Mouse (Mus musculus) kidney, embryonic 14.5 days (tissue): ENCODE data around the gene Ntng1. TPM values are rescaled to one million over a fixed set of nuclear protein-coding genes. Genes with fewer than 3 reads are reported as not detected.

Source experiments
- ATAC-seq: fragments of 200-750 bp; cut with Nextera tagmentation; 2 replicates; pipeline ENCODE4 v1.8.0; 2017; ENCODE audit warnings: moderate number of reproducible peaks, mild to moderate bottlenecking, moderate TSS enrichment, moderate library complexity; ENCODE audit not compliant: low FRiP score, low TSS enrichment
- H3K27ac ChIP-seq: fragments of 300-500 bp; sonication (generic); 2 replicates; pipeline ENCODE4 v1.5.1; 2014; ENCODE audit warnings: low read depth, mild to moderate bottlenecking, low read length, moderate library complexity, mixed read lengths
- H3K27me3 ChIP-seq: fragments of 300-500 bp; sonication (generic); 2 replicates; pipeline ENCODE4 v1.6.1; 2014; ENCODE audit warnings: mild to moderate bottlenecking, low read length; ENCODE audit not compliant: control insufficient read depth, insufficient read depth
- H3K36me3 ChIP-seq: fragments of 300-500 bp; sonication (generic); 2 replicates; pipeline ENCODE4 v1.6.1; 2014; ENCODE audit warnings: low read length, mixed read lengths; ENCODE audit not compliant: control insufficient read depth, insufficient read depth
- H3K4me1 ChIP-seq: fragments of 300-500 bp; sonication (generic); 2 replicates; pipeline ENCODE4 v1.6.1; 2014; ENCODE audit warnings: low read length, mixed read lengths; ENCODE audit not compliant: control insufficient read depth, insufficient read depth
- H3K4me2 ChIP-seq: fragments of 300-500 bp; sonication (generic); replicated peaks from 2 replicates; pipeline ENCODE4 v1.6.1; 2014; ENCODE audit warnings: low read depth, mild to moderate bottlenecking, low read length
- H3K4me3 ChIP-seq: fragments of 300-500 bp; sonication (generic); 2 replicates; pipeline ENCODE4 v1.5.1; 2014; ENCODE audit warnings: mild to moderate bottlenecking, low read length
- H3K9ac ChIP-seq: fragments of 300-500 bp; sonication (generic); 2 replicates; pipeline ENCODE4 v1.6.1; 2014; ENCODE audit warnings: low read depth, mild to moderate bottlenecking, low read length, moderate library complexity
- H3K9me3 ChIP-seq: fragments of 300-500 bp; sonication (generic); 2 replicates; pipeline ENCODE4 v1.6.1; 2016; ENCODE audit warnings: low read length; ENCODE audit not compliant: control insufficient read depth
- WGBS: fragments of 180-500 bp; shearing (Covaris S2); extraction: QIAGEN DNeasy Blood & Tissue Kit; methylation state at CpG from one replicate; pipeline ENCODE4 v1.1.7; 2014; 5-methylcytosine and 5-hydroxymethylcytosine counted together
- polyA plus RNA-seq: library from polyadenylated mRNA; unstranded; fragments of >200 nt; fragmentation: Nextera tagmentation; extraction: Ambion mirVana; gene quantifications from 2 replicates; pipeline ENCODE4 v1.2.1, GENCODE M21; 2014

Gene Ntng1
- polyA plus RNA-seq, 1 experiment from 2014 or later: 3.0 TPM

GRCm38 (mm10) chr3:110133150-110133549 lies 10.7 kb downstream of the Ntng1 start:
- Histone ChIP-seq H3K4me3 (no peak overlapping the region), H3K9me3 (no peaks in the 10 kb centered on the region), H3K27me3 (no peaks in the 10 kb centered on the region), H3K36me3 (no peaks in the 10 kb centered on the region), H3K27ac (no peak overlapping the region), H3K9ac (no peak overlapping the region), H3K4me2 (no peak overlapping the region), H3K4me1 (no peaks in the 10 kb centered on the region)
- no peak for ATAC-seq
- WGBS: 76% methylated on average over 9 of the region's 9 CpGs

GRCm38 (mm10) chr3:110132289-110132688 lies 11.5 kb downstream of the Ntng1 start:
- ATAC-seq: no peak
- Histone ChIP-seq H3K9ac (no peak overlapping the region), H3K4me2 (no peak overlapping the region), H3K4me3 (no peak overlapping the region), H3K9me3 (no peaks in the 10 kb centered on the region), H3K27me3 (no peaks in the 10 kb centered on the region), H3K36me3 (no peaks in the 10 kb centered on the region), H3K4me1 (no peaks in the 10 kb centered on the region), H3K27ac (no peak overlapping the region)
- WGBS: 86% methylated on average over 8 of the region's 8 CpGs

- Histone ChIP-seq H3K9me3 (no peaks in the 10 kb centered on the region), H3K9ac (no peak overlapping the region), H3K4me3 (no peak overlapping the region), H3K27ac (no peak overlapping the region), H3K27me3 (no peaks in the 10 kb centered on the region), H3K4me1 (no peaks in the 10 kb centered on the region), H3K4me2 (no peak overlapping the region), H3K36me3 (no peaks in the 10 kb centered on the region)
- WGBS: 69% methylated on average over 18 of the region's 18 CpGs
- no peak for ATAC-seq
These were observed 12.5 kb downstream of the Ntng1 start for GRCm38 (mm10) chr3:110131043-110131891.

- no peak for ATAC-seq
- Histone ChIP-seq H3K36me3 (no peaks in the 10 kb centered on the region), H3K4me3 (no peak overlapping the region), H3K27ac (no peak overlapping the region), H3K4me2 (no peak overlapping the region), H3K4me1 (no peaks in the 10 kb centered on the region), H3K9me3 (no peaks in the 10 kb centered on the region), H3K9ac (no peak overlapping the region), H3K27me3 (no peaks in the 10 kb centered on the region)
- WGBS: 67% methylated on average over 6 of the region's 6 CpGs
These were observed 14.2 kb downstream of the Ntng1 start for GRCm38 (mm10) chr3:110129607-110130006.

GRCm38 (mm10) chr3:110105982-110106381 lies 37.8 kb downstream of the Ntng1 start:
- no peak overlapping the region for H3K27ac ChIP-seq
- H3K27me3 ChIP-seq: no peaks in the 10 kb centered on the region
- H3K9ac ChIP-seq: no peak overlapping the region
- no peaks in the 10 kb centered on the region for H3K4me1 ChIP-seq
- no peak overlapping the region for H3K4me2 ChIP-seq
- H3K36me3 ChIP-seq: no peaks in the 10 kb centered on the region
- no peaks in the 10 kb centered on the region for H3K9me3 ChIP-seq
- WGBS: 33% methylated on average over 2 of the region's 2 CpGs
- H3K4me3 ChIP-seq: no peak overlapping the region
- ATAC-seq: no peak

GRCm38 (mm10) chr3:110094407-110094806 lies 49.4 kb downstream of the Ntng1 start:
- Histone ChIP-seq H3K9me3 (no peaks in the 10 kb centered on the region), H3K27ac (no peak overlapping the region), H3K9ac (no peak overlapping the region), H3K36me3 (no peaks in the 10 kb centered on the region), H3K4me3 (no peak overlapping the region), H3K4me1 (no peaks in the 10 kb centered on the region), H3K4me2 (no peak overlapping the region), H3K27me3 (no peaks in the 10 kb centered on the region)
- ATAC-seq: no peak
- WGBS: 87% methylated on average over 2 of the region's 2 CpGs

GRCm38 (mm10) chr3:110094003-110094402 lies 49.8 kb downstream of the Ntng1 start:
- no peak overlapping the region for H3K27ac ChIP-seq
- no peaks in the 10 kb centered on the region for H3K9me3 ChIP-seq

GRCm38 (mm10) chr3:110092521-110092920 lies 51.3 kb downstream of the Ntng1 start:
- H3K4me3 ChIP-seq: no peak overlapping the region
- no peaks in the 10 kb centered on the region for H3K36me3 ChIP-seq
- ATAC-seq: no peak
- no peak overlapping the region for H3K27ac ChIP-seq
- H3K9ac ChIP-seq: no peak overlapping the region
- H3K27me3 ChIP-seq: no peaks in the 10 kb centered on the region
- H3K4me1 ChIP-seq: no peaks in the 10 kb centered on the region
- no peaks in the 10 kb centered on the region for H3K9me3 ChIP-seq
- H3K4me2 ChIP-seq: no peak overlapping the region
- WGBS: 90% methylated on average over 3 of the region's 3 CpGs

More at GRCm38 (mm10) chr3:110094003-110094402, 49.8 kb downstream of the Ntng1 start:
- Histone ChIP-seq H3K36me3 (no peaks in the 10 kb centered on the region), H3K27me3 (no peaks in the 10 kb centered on the region), H3K4me2 (no peak overlapping the region), H3K4me1 (no peaks in the 10 kb centered on the region), H3K4me3 (no peak overlapping the region), H3K9ac (no peak overlapping the region)
- WGBS: 82% methylated on average over 3 of the region's 3 CpGs
- no peak for ATAC-seq

GRCm38 (mm10) chr3:110087189-110087588 lies 56.6 kb downstream of the Ntng1 start:
- WGBS: 82% methylated on average over 6 of the region's 6 CpGs
- Histone ChIP-seq H3K27ac (no peak overlapping the region), H3K4me2 (no peak overlapping the region), H3K27me3 (no peaks in the 10 kb centered on the region), H3K9ac (no peak overlapping the region), H3K4me3 (no peak overlapping the region), H3K36me3 (no peaks in the 10 kb centered on the region), H3K4me1 (no peaks in the 10 kb centered on the region), H3K9me3 (no peaks in the 10 kb centered on the region)
- no peak for ATAC-seq
